Mouse (Mus musculus): ENCODE results near the gene Ino80b. TPM values are rescaled to one million over a fixed set of nuclear protein-coding genes. Genes with fewer than 3 reads are reported as not detected.

Ino80b gene
- total RNA-seq, 1 experiment, result 21.2 TPM

DNA sequence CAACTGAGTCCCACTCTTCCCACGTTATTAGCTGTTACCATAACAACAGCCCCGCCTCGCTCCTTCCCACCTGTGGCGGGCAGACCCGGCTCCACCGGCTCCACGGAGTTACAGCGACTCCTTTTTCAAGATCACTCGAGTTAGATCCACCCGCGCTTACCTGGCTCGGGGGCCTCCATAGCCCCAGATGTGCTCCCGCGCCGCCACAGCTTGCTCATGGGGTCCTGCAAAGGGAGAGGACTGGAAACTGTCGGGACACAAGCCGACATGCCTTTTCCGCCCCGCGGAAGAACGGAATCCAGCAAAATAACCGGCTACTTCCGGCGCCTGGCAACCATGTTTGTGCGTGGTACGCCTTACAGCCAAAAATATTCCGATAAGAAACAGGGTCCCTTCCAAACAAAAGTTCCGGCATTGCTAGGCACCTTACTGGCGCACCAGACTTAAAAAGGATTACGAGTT lies 349 bp downstream of the Ino80b start:
- TF ChIP-seq HCFC1 (IDR thresholded peaks at IDR 0.05; ENCODE audit: borderline replicate concordance, insufficient read depth, low read length) (peak; percentile 90), CHD2 (IDR thresholded peaks at IDR 0.05; ENCODE audit: low read depth, low read length) (peak; percentile 71), ZC3H11A (IDR thresholded peaks at IDR 0.05; ENCODE audit: borderline replicate concordance, low read depth, low read length) (no peak), ZNF384 (IDR thresholded peaks at IDR 0.05; ENCODE audit: low read depth, low read length) (no peak), MAFK (IDR thresholded peaks at IDR 0.05; ENCODE audit: insufficient read depth, low read depth, low read length) (no peak)

DNA sequence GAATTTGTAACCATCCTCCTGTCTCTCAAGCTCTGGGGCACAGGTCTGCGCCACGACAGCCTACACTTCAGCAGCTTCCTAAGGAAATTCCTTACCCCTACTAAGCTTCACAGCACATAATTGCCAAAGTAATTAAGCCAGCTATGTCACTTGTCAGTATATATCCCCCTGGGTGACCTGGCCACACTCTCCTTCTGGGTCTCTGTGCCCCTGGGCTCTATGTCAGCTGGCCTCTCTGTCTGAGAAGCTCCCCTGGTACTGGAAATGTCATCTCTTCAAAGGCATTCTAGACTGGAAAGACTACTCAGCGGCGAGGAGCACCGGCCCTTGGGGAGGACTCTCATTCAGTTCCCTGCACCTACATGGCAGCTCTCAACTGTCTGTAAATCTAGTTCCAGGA lies 2.3 kb downstream of the Ino80b start:
- Histone ChIP-seq H3K36me3 (ENCODE audit: control insufficient read depth, insufficient read depth, low read length, poor library complexity, severe bottlenecking) (peaks cover 4% of the 10 kb centered on the region; the same call in 1 of the 2 replicates), H3K4me1 (ENCODE audit: control insufficient read depth in 2 of 2, insufficient read depth in 2 of 2, low read length in 2 of 2, poor library complexity in 1 of 2) (peaks cover 0 to 3% of the 10 kb centered on the region in 2 experiments; a peak in 2 of 4 replicates), H3K9me3 (ENCODE audit: control insufficient read depth, insufficient read depth, low read depth, low read length) (no peaks in the 10 kb centered on the region), H3K27ac (ENCODE audit: insufficient read depth, low read depth, low read length, poor library complexity, severe bottlenecking) (no peak overlapping the region), H3K4me3 (ENCODE audit: insufficient read depth in 1 of 2, low read depth in 1 of 2, low read length in 2 of 2, poor library complexity in 1 of 2, severe bottlenecking in 1 of 2) (no peak overlapping the region), H3K9ac (ENCODE audit: insufficient read depth, low read depth, low read length, poor library complexity, severe bottlenecking) (no peak overlapping the region)
- in situ Hi-C loops (cut with MboI; ENCODE audit: low sequenced_read_pairs in 2 of 2, unreplicated experiment in 2 of 2), result no loop called here
- no peak for DNase-seq (ENCODE audit: low read depth, low spot score)
- TF ChIP-seq MAFK (IDR thresholded peaks at IDR 0.05; ENCODE audit: insufficient read depth, low read depth, low read length) (no peak), ZC3H11A (IDR thresholded peaks at IDR 0.05; ENCODE audit: borderline replicate concordance, low read depth, low read length) (no peak), HCFC1 (IDR thresholded peaks at IDR 0.05; ENCODE audit: borderline replicate concordance, insufficient read depth, low read length) (no peak), CHD2 (IDR thresholded peaks at IDR 0.05; ENCODE audit: low read depth, low read length) (no peak)

More for the DNA sequence above, 349 bp downstream of the Ino80b start:
- peak overlapping the region; percentile 91 to 94 for H3K4me3 ChIP-seq (ENCODE audit: insufficient read depth in 1 of 2, low read depth in 1 of 2, low read length in 2 of 2, poor library complexity in 1 of 2, severe bottlenecking in 1 of 2)
- no peaks in the 10 kb centered on the region for H3K36me3 ChIP-seq (ENCODE audit: control insufficient read depth, insufficient read depth, low read length, poor library complexity, severe bottlenecking)
- peak; percentile 93 for DNase-seq (ENCODE audit: low read depth, low spot score)
- H3K9ac ChIP-seq (ENCODE audit: insufficient read depth, low read depth, low read length, poor library complexity, severe bottlenecking), result peak overlapping the region; percentile 89
- no peak overlapping the region for H3K27ac ChIP-seq (ENCODE audit: insufficient read depth, low read depth, low read length, poor library complexity, severe bottlenecking)
- no peaks in the 10 kb centered on the region for H3K9me3 ChIP-seq (ENCODE audit: control insufficient read depth, insufficient read depth, low read depth, low read length)
- in situ Hi-C loops (cut with MboI; ENCODE audit: low sequenced_read_pairs in 2 of 2, unreplicated experiment in 2 of 2), result no loop called here
- H3K4me1 ChIP-seq (ENCODE audit: control insufficient read depth in 2 of 2, insufficient read depth in 2 of 2, low read length in 2 of 2, poor library complexity in 1 of 2), result peaks cover 0 to 3% of the 10 kb centered on the region in 2 experiments; a peak in 2 of 4 replicates

DNA sequence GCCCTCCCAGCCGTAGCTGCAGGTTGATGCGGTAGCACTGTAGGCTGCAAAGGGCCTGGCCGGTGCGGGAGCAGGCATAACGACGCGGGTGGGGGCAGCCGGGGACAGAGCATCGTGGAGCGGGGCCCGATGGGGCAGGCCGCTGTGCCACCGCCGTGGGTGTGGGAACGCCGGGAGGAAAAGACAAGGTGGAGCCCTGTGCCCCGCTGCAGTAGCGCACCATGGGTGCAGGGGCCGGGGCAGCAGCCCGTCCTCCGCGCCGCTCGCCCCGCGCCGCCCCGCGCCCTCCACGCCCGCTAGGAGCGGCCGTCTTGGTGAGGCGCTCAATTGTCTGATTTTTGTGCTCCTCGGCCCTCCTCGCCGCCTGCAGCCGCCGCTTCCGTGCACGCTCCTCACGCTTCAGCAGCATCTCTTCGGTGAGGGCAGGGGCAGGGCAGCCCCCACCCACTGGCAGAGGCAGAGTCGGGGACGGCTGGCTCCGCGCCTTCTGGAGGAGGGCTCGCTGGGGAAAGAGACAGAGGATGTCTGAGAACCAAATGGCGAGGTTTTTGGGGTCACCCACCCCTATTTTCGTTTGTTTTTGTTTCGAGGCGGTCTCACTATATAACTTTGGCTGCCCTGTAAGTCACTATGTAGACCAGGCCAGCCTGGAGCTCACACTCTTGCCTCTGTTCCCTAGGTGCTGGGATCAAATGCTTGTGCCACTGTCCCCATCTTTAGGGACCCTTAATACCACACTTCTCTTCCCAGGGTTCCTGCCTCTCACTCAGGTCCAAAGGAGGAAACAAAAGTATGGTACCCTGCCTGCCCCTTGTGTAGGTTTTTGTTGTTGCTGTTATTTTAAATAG lies 3.1 kb downstream of the Ino80b start:
- in situ Hi-C loops (cut with MboI; ENCODE audit: low sequenced_read_pairs in 2 of 2, unreplicated experiment in 2 of 2), result no loop called here
- Histone ChIP-seq H3K4me1 (ENCODE audit: control insufficient read depth in 2 of 2, insufficient read depth in 2 of 2, low read length in 2 of 2, poor library complexity in 1 of 2) (peaks cover 0 to 3% of the 10 kb centered on the region in 2 experiments; a peak in 2 of 4 replicates), H3K9me3 (ENCODE audit: control insufficient read depth, insufficient read depth, low read depth, low read length) (no peaks in the 10 kb centered on the region), H3K4me3 (ENCODE audit: insufficient read depth in 1 of 2, low read depth in 1 of 2, low read length in 2 of 2, poor library complexity in 1 of 2, severe bottlenecking in 1 of 2) (peak overlapping the region; percentile 78 to 90), H3K36me3 (ENCODE audit: control insufficient read depth, insufficient read depth, low read length, poor library complexity, severe bottlenecking) (peaks cover 4% of the 10 kb centered on the region; the same call in 1 of the 2 replicates), H3K9ac (ENCODE audit: insufficient read depth, low read depth, low read length, poor library complexity, severe bottlenecking) (peak overlapping the region; percentile 82), H3K27ac (ENCODE audit: insufficient read depth, low read depth, low read length, poor library complexity, severe bottlenecking) (no peak overlapping the region)
- DNase-seq (ENCODE audit: low read depth, low spot score), result no peak
- TF ChIP-seq CHD2 (IDR thresholded peaks at IDR 0.05; ENCODE audit: low read depth, low read length) (no peak), MAFK (IDR thresholded peaks at IDR 0.05; ENCODE audit: insufficient read depth, low read depth, low read length) (no peak), ZC3H11A (IDR thresholded peaks at IDR 0.05; ENCODE audit: borderline replicate concordance, low read depth, low read length) (no peak), HCFC1 (IDR thresholded peaks at IDR 0.05; ENCODE audit: borderline replicate concordance, insufficient read depth, low read length) (no peak), ZNF384 (IDR thresholded peaks at IDR 0.05; ENCODE audit: low read depth, low read length) (no peak)

DNA sequence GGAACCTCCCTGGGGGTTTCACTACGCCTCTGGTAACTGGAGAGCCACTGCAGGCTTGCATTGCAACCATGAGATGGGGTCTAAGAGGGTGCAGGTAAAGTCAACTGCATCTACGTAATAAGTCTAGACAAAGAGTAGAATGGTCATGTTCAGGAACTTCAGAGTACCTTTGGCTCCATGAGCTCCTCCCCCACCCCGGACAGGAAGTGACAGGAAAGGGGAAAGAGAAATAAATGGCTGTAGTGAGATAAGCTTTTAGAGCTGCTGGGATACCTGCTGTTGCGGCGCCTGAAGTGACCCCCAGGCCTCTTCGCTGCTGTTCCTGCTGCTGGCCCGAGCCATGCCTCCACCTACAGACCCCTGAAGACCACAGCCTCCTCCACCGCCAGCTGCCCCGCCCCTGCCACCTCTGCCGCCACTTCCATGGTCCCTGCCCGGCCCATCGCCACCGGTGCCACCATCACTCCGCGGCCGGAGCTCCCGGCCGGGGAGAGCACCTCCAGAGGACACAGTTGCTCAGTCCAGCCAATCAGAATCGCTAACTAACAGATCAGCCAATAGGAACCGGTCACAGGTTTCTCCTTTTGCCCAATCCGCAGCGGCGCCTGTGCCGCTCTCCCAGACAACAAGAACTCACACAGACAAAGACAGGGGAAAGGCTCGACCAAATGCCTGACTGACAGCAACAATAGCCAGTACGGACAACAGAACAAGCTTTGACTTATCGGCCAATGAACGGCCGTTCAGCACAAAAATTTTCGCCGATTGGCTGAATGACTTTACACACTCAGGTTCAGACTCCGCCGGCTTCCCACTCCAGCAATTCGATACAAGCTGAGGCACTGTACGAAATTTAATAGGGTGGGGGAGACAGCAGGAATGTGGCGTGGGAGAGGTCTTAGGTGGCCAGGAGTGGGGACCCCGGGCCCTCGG lies 4.0 kb downstream of the Ino80b start, which contains the start of gene Wbp1:
Gene Wbp1, minus strand, starts transcription at position 630 of the 933 bp plus-strand sequence.
- Histone ChIP-seq H3K4me1 (ENCODE audit: control insufficient read depth in 2 of 2, insufficient read depth in 2 of 2, low read length in 2 of 2, poor library complexity in 1 of 2) (peaks cover 3% of the 10 kb centered on the region in 2 experiments; a peak in 3 of 4 replicates), H3K4me3 (ENCODE audit: insufficient read depth in 1 of 2, low read depth in 1 of 2, low read length in 2 of 2, poor library complexity in 1 of 2, severe bottlenecking in 1 of 2) (peak within 1 kb of the TSS; percentile 85 to 90), H3K9ac (ENCODE audit: insufficient read depth, low read depth, low read length, poor library complexity, severe bottlenecking) (peak within 1 kb of the TSS; percentile 82), H3K27ac (ENCODE audit: insufficient read depth, low read depth, low read length, poor library complexity, severe bottlenecking) (no peak within 1 kb of the TSS), H3K36me3 (ENCODE audit: control insufficient read depth, insufficient read depth, low read length, poor library complexity, severe bottlenecking) (peaks cover 4% of the 10 kb centered on the region; the same call in 1 of the 2 replicates), H3K9me3 (ENCODE audit: control insufficient read depth, insufficient read depth, low read depth, low read length) (no peaks in the 10 kb centered on the region)
- in situ Hi-C loops (cut with MboI; ENCODE audit: low sequenced_read_pairs in 2 of 2, unreplicated experiment in 2 of 2), result no loop called here
- peak; percentile 96 for DNase-seq (ENCODE audit: low read depth, low spot score)
- TF ChIP-seq ZNF384 (IDR thresholded peaks at IDR 0.05; ENCODE audit: low read depth, low read length) (no peak), HCFC1 (IDR thresholded peaks at IDR 0.05; ENCODE audit: borderline replicate concordance, insufficient read depth, low read length) (0 out of 2 replicates have a peak, but pooled peaks have one; percentile 19), CHD2 (IDR thresholded peaks at IDR 0.05; ENCODE audit: low read depth, low read length) (peak; percentile 90)

Data from ES-E14 (cell line).